Mouse (Mus musculus) liver, embryonic 14.5 days (tissue): Measurements from ENCODE around the gene Rfx5. TPM values are rescaled to one million over a fixed set of nuclear protein-coding genes. Genes with fewer than 3 reads are reported as not detected.
"Not testable (repeated sequence)": the region's sequence is repeated elsewhere in the genome, so short reads cannot be mapped to it uniquely, and the experiment has no call there.

Source experiments
- ATAC-seq: fragments of 200-750 bp; cut with Nextera tagmentation; 2 replicates; pipeline ENCODE4 v1.8.0; 2017; ENCODE audit warnings: moderate number of reproducible peaks, mild to moderate bottlenecking, moderate library complexity; ENCODE audit not compliant: insufficient read depth
- DNase-seq, 3 experiments: peaks; one replicate each; pipeline ENCODE4 v3.0.0-alpha.2; 2012 to 2013; ENCODE audit warnings: low read depth in 3 of 3, low spot score in 3 of 3
- H3K27ac ChIP-seq: fragments of 300-500 bp; sonication (generic); 2 replicates; pipeline ENCODE4 v1.5.1; 2014; ENCODE audit warnings: moderate library complexity, mild to moderate bottlenecking, control low read depth, inconsistent platforms
- H3K27me3 ChIP-seq: fragments of 300-500 bp; sonication (generic); 2 replicates; pipeline ENCODE4 v1.6.1; 2014; ENCODE audit warnings: mild to moderate bottlenecking, low read length, moderate library complexity; ENCODE audit not compliant: control insufficient read depth, insufficient read depth
- H3K36me3 ChIP-seq: fragments of 300-500 bp; sonication (generic); replicated peaks from 2 replicates; pipeline ENCODE4 v1.6.1; 2014; ENCODE audit warnings: low read depth; ENCODE audit not compliant: control insufficient read depth, insufficient read depth
- H3K4me1 ChIP-seq, 2 experiments: fragments of 200-500 bp in 1 of 2; fragments of 300-500 bp in 1 of 2; sonication (generic) in 1 of 2; replicated peaks; 2 replicates each; pipeline ENCODE4 v1.6.1; 2012 to 2014; ENCODE audit warnings: antibody characterized with exemption in 1 of 2, inconsistent platforms in 1 of 2, low read length in 1 of 2; ENCODE audit not compliant: control insufficient read depth in 2 of 2, insufficient read depth in 2 of 2
- H3K4me2 ChIP-seq: fragments of 300-500 bp; sonication (generic); 2 replicates; pipeline ENCODE4 v1.6.1; 2014; ENCODE audit warnings: low read depth, mild to moderate bottlenecking, control low read depth, moderate library complexity
- H3K4me3 ChIP-seq, 2 experiments: fragments of 200-500 bp in 1 of 2; fragments of 300-500 bp in 1 of 2; sonication (generic) in 1 of 2; 2 replicates each; pipeline ENCODE4 v1.5.1; 2012 to 2014; ENCODE audit warnings: low read depth in 2 of 2, low read length in 2 of 2, mild to moderate bottlenecking in 2 of 2, control low read depth in 1 of 2, inconsistent platforms in 1 of 2, moderate library complexity in 1 of 2; ENCODE audit not compliant: insufficient read depth in 1 of 2
- H3K9ac ChIP-seq: fragments of 300-500 bp; sonication (generic); replicated peaks from 2 replicates; pipeline ENCODE4 v1.6.1; 2014; ENCODE audit warnings: mild to moderate bottlenecking, control low read depth, moderate library complexity
- H3K9me3 ChIP-seq: fragments of 300-500 bp; sonication (generic); 2 replicates; pipeline ENCODE4 v1.6.1; 2016; ENCODE audit warnings: low read length, mixed read lengths; ENCODE audit not compliant: control insufficient read depth
- CTCF ChIP-seq: IDR thresholded peaks from 2 replicates; pipeline ENCODE4 v1.5.1; 2016; ENCODE audit warnings: antibody characterized with exemption, low read depth, control low read depth
- EP300 ChIP-seq: IDR thresholded peaks from 2 replicates; pipeline ENCODE4 v1.6.1; 2016; ENCODE audit warnings: antibody characterized with exemption, low read depth
- WGBS: fragments of 180-500 bp; shearing (Covaris S2); extraction: QIAGEN DNeasy Blood & Tissue Kit; methylation state at CpG from one replicate; pipeline ENCODE4 v1.1.7; 2014; ENCODE audit not compliant: insufficient replicate concordance; 5-methylcytosine and 5-hydroxymethylcytosine counted together
- polyA plus RNA-seq, 2 experiments: library from polyadenylated mRNA; depleted of rRNA in 1 of 2; stranded (reverse) in 1 of 2; unstranded in 1 of 2; fragments of >200 nt; fragmentation: Nextera tagmentation in 1 of 2; extraction: Ambion mirVana in 1 of 2; gene quantifications; 2 replicates each; pipeline versions ENCODE4 v1.2.1 to v1.2.3; 2012 to 2014

Rfx5 gene
- polyA plus RNA-seq, 2 experiments: 1.5 to 2.3 TPM

DNA sequence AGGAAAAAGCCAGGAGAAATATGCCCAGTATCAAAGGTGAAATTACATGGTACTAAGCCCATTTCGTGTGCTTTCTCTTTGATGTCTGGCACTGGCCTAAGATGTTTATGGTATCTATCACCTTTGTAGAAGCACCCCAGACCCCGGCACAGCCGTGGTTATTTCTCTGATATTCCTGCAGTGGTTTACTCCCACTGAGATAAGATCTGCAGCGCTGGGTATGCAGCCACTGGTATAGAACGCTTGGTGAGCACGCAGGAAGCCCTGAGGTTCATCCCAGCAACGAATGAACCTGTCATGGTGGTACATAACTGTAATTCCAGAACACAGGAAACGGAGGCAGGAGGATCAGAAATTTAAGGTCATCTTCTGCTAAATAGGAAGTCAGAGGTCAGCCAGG lies 29.2 kb upstream of the Rfx5 start:
- Histone ChIP-seq H3K4me1 (peaks cover 10 to 39% of the 10 kb centered on the region in 2 experiments; a peak in 3 of 4 replicates), H3K27ac (no peak overlapping the region), H3K9ac (no peak overlapping the region), H3K4me2 (no peak overlapping the region), H3K36me3 (no peaks in the 10 kb centered on the region), H3K9me3 (no peaks in the 10 kb centered on the region), H3K27me3 (no peaks in the 10 kb centered on the region), H3K4me3 (no peak overlapping the region)
- WGBS: 24% methylated on average over 8 of the region's 8 CpGs
- no peak for ATAC-seq
- no peak for DNase-seq
- no peak for TF ChIP-seq CTCF
- TF ChIP-seq EP300: no peak

- peaks cover 10 to 38% of the 10 kb centered on the region in 2 experiments; a peak in 3 of 4 replicates for H3K4me1 ChIP-seq
- H3K4me3 ChIP-seq, H3K9me3 ChIP-seq, H3K27me3 ChIP-seq, H3K36me3 ChIP-seq, H3K9ac ChIP-seq: not testable (repeated sequence)
- WGBS: 8% methylated on average over 4 of the region's 4 CpGs
- H3K27ac ChIP-seq: peak overlapping the region; percentile 57; the same call in 1 of the 2 replicates
- TF ChIP-seq EP300: peak; percentile 78
- DNase-seq: peak in 1 of 3 experiments; percentile 41
- peak overlapping the region; percentile 22; the same call in 1 of the 2 replicates for H3K4me2 ChIP-seq
- ATAC-seq: peak; percentile 95
Measured at GRCm38 (mm10) chr3:94926301-94926736, 27.6 kb upstream of the Rfx5 start.

DNA sequence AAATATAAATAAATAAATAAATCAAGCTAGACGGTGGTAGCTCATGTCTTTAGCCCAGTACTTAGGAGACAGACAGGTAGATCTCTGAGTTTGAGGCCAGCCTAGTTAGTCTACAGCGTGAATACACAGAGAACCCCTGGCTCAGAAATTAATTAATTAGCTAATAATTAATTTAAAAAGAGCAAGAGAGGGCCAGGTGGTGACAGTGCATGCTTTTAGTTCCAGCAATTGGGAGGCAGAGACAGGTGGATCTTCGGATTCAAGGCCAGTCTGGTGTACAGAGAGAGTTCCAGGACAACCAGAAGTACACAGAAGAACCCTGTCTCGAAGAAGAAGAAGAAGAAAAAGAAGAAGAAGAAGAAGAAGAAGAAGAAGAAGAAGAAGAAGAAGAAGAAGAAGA lies 24.9 kb upstream of the Rfx5 start:
- H3K4me2 ChIP-seq, H3K36me3 ChIP-seq, H3K27ac ChIP-seq, ATAC-seq, DNase-seq, H3K9ac ChIP-seq, H3K4me3 ChIP-seq, H3K9me3 ChIP-seq, H3K27me3 ChIP-seq: not testable (repeated sequence)
- WGBS: 66% methylated on average over 4 of the region's 4 CpGs
- peaks cover 11 to 56% of the 10 kb centered on the region in 2 experiments for H3K4me1 ChIP-seq

GRCm38 (mm10) chr3:94930386-94931266 lies 23.2 kb upstream of the Rfx5 start:
- peaks cover 8 to 54% of the 10 kb centered on the region in 2 experiments for H3K4me1 ChIP-seq
- ATAC-seq, DNase-seq: not testable (repeated sequence)

DNA sequence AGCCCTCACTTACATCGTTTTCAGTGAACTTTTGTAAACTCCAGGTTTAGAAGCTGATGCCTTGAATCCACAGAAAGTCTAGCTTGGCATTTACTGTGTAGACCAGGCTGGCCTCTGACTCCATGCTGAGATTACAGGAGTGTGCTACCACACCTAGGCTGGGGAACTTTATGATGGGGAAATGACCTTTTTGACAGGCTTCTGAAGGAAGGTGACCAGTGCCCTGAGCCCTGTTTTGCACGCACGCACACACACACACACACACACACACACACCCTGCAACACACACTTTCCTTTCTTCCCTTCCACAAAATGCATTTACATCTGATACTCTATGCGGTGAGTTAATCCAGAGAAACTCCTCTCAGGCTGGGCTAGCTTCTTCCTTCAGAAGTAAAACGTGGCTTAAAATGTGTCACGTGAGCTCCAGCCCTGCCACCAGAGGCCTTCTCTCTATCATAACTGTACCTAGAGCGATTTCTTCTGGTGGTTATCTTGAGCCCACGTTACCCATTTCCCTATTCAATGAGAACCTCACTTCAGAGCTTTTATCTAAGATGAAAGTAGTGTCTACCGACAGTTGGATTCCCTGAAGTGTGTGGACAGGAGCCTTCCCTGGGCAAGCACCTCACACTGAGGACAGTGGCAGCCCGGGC lies 22.3 kb upstream of the Rfx5 start:
- H3K4me2 ChIP-seq, H3K9me3 ChIP-seq, H3K9ac ChIP-seq, H3K36me3 ChIP-seq, H3K4me3 ChIP-seq, H3K27me3 ChIP-seq: not testable (repeated sequence)
- peak; percentile 45 for ATAC-seq
- Histone ChIP-seq H3K4me1 (peaks cover 10 to 54% of the 10 kb centered on the region in 2 experiments), H3K27ac (peak overlapping the region; percentile 40; the same call in 1 of the 2 replicates)
- peak; percentile 54 for TF ChIP-seq EP300
- 35% methylated on average over 10 of the region's 10 CpGs for WGBS
- DNase-seq: peak in 2 of 3 experiments; percentile 41 to 53

More at GRCm38 (mm10) chr3:94930386-94931266, 23.2 kb upstream of the Rfx5 start:
- not testable (repeated sequence) for H3K36me3 ChIP-seq, H3K4me3 ChIP-seq, H3K9ac ChIP-seq, H3K4me2 ChIP-seq, H3K27ac ChIP-seq, H3K27me3 ChIP-seq, H3K9me3 ChIP-seq
- 59% methylated on average over 7 of the region's 7 CpGs for WGBS

DNA sequence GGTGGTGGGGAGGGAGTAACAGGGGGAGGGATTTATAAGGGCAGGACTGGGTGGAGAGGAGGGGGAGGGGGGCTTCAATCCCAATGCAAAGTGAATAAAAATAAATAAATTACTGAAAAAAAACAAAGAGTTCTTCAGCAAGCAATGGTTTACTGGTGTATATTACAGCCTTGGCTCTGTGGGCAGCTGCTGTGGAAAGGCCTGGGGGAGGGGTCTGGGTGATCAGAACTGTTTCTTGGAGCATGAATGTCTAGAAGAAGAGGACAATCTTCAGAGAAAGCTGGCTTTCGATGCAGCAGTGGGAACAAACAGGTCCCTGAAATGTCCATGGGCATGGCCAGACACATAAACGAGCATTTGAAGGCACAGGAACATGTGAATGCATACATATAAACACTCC lies 21.6 kb upstream of the Rfx5 start:
- not testable (repeated sequence) for DNase-seq, H3K27me3 ChIP-seq, H3K9me3 ChIP-seq, H3K4me3 ChIP-seq, ATAC-seq, H3K36me3 ChIP-seq, H3K9ac ChIP-seq
- Histone ChIP-seq H3K4me1 (peaks cover 10 to 47% of the 10 kb centered on the region in 2 experiments), H3K27ac (peak overlapping the region; percentile 69), H3K4me2 (peak overlapping the region; percentile 72)
- 38% methylated on average over 2 of the region's 2 CpGs for WGBS
